Mouse (Mus musculus): ENCODE results near the gene Ren1.

DNA sequence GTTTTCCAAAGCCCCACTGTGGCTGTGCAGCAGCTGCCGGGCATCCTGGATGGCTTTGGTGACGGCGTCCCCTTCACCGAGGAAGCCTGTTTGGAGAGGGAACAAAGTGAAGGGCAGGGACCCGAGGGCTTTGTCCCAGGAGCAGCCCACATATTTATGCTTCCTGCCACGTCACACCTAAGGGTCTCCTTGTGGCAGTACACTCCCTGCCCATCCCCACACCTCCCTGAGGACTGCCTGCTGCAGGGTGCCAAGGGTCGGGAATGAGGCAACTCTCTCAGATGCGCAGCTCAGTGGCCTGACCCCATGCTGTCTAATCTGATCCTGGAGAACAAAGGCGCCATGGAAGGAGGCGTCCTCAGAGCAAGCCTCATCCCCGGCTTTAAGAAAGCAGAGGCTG, 35.9 kb downstream of the Ren1 start:
- TF ChIP-seq CTCF (IDR thresholded peaks at IDR 0.05; ENCODE audit: low read depth), result no peak
- no peak for TF ChIP-seq EP300 (optimal IDR thresholded peaks at IDR 0.05)
